Mouse (Mus musculus): Measurements from ENCODE around the gene Prpf4. TPM values are rescaled to one million over a fixed set of nuclear protein-coding genes. Genes with fewer than 3 reads are reported as not detected.

Gene Prpf4
- polyA plus RNA-seq, 1 experiment from 2014 or later: 38.6 TPM

GRCm38 (mm10) chr4:62372818-62373520 is 35.6 kb upstream of the Prpf4 start:
- Histone ChIP-seq H3K4me1 (0 out of 2 replicates have a peak, but pooled peaks cover 2% of the 10 kb centered on the region), H3K9me3 (replicated peaks) (no peaks in the 10 kb centered on the region), H3K27me3 (ENCODE audit: low read depth, poor library complexity, severe bottlenecking) (no peaks in the 10 kb centered on the region), H3K36me3 (no peaks in the 10 kb centered on the region), H3K4me3 (no peak overlapping the region), H3K27ac (no peak overlapping the region)
- no peak for DNase-seq (ENCODE audit: low spot score)
- WGBS: 88% methylated on average over 9 of the region's 9 CpGs

GRCm38 (mm10) chr4:62373668-62374067 is 34.9 kb upstream of the Prpf4 start:
- no peak overlapping the region for H3K4me3 ChIP-seq
- H3K27ac ChIP-seq: no peak overlapping the region
- WGBS: 82% methylated on average over 7 of the region's 7 CpGs
- H3K36me3 ChIP-seq: no peaks in the 10 kb centered on the region
- no peaks in the 10 kb centered on the region for H3K27me3 ChIP-seq (ENCODE audit: low read depth, poor library complexity, severe bottlenecking)
- DNase-seq (ENCODE audit: low spot score): no peak
- H3K9me3 ChIP-seq (replicated peaks): no peaks in the 10 kb centered on the region
- 0 out of 2 replicates have a peak, but pooled peaks cover 2% of the 10 kb centered on the region for H3K4me1 ChIP-seq

- WGBS: 87% methylated on average over 4 of the region's 4 CpGs
- H3K4me3 ChIP-seq: no peak overlapping the region
- no peak overlapping the region for H3K27ac ChIP-seq
- no peaks in the 10 kb centered on the region for H3K9me3 ChIP-seq (replicated peaks)
- H3K36me3 ChIP-seq: no peaks in the 10 kb centered on the region
- H3K27me3 ChIP-seq (ENCODE audit: low read depth, poor library complexity, severe bottlenecking): no peaks in the 10 kb centered on the region
- no peak for DNase-seq (ENCODE audit: low spot score)
- 0 out of 2 replicates have a peak, but pooled peaks cover 2% of the 10 kb centered on the region for H3K4me1 ChIP-seq
Observed at GRCm38 (mm10) chr4:62374342-62374741, 34.3 kb upstream of the Prpf4 start.

- no peak overlapping the region for H3K27ac ChIP-seq
- no peaks in the 10 kb centered on the region for H3K27me3 ChIP-seq (ENCODE audit: low read depth, poor library complexity, severe bottlenecking)
- H3K4me3 ChIP-seq: no peak overlapping the region
- DNase-seq (ENCODE audit: low spot score): no peak
- no peaks in the 10 kb centered on the region for H3K9me3 ChIP-seq (replicated peaks)
- H3K36me3 ChIP-seq: no peaks in the 10 kb centered on the region
- 91% methylated on average over 2 of the region's 2 CpGs for WGBS
- H3K4me1 ChIP-seq: 0 out of 2 replicates have a peak, but pooled peaks cover 2% of the 10 kb centered on the region
Observed at GRCm38 (mm10) chr4:62376123-62376522, 32.5 kb upstream of the Prpf4 start.

- no peaks in the 10 kb centered on the region for H3K4me1 ChIP-seq
- DNase-seq (ENCODE audit: low spot score): no peak
- no peaks in the 10 kb centered on the region for H3K27me3 ChIP-seq (ENCODE audit: low read depth, poor library complexity, severe bottlenecking)
- peaks cover 3% of the 10 kb centered on the region; the same call in 1 of the 2 replicates for H3K36me3 ChIP-seq
- no peak overlapping the region for H3K27ac ChIP-seq
- H3K4me3 ChIP-seq: no peak overlapping the region
- WGBS: 87% methylated on average over 9 of the region's 9 CpGs
- H3K9me3 ChIP-seq (replicated peaks): no peaks in the 10 kb centered on the region
Observed at GRCm38 (mm10) chr4:62379724-62380381, 28.7 kb upstream of the Prpf4 start.

GRCm38 (mm10) chr4:62383207-62383606 is 25.4 kb upstream of the Prpf4 start:
- no peak for DNase-seq (ENCODE audit: low spot score)
- no peaks in the 10 kb centered on the region for H3K27me3 ChIP-seq (ENCODE audit: low read depth, poor library complexity, severe bottlenecking)
- H3K27ac ChIP-seq: no peak overlapping the region
- H3K36me3 ChIP-seq: peaks cover 30% of the 10 kb centered on the region
- 92% methylated on average over 6 of the region's 6 CpGs for WGBS
- no peaks in the 10 kb centered on the region for H3K9me3 ChIP-seq (replicated peaks)
- H3K4me3 ChIP-seq: no peak overlapping the region
- no peaks in the 10 kb centered on the region for H3K4me1 ChIP-seq

- no peak overlapping the region for H3K27ac ChIP-seq
- no peak overlapping the region for H3K4me3 ChIP-seq
- no peaks in the 10 kb centered on the region for H3K27me3 ChIP-seq (ENCODE audit: low read depth, poor library complexity, severe bottlenecking)
- 84% methylated on average over 7 of the region's 7 CpGs for WGBS
- peaks cover 35% of the 10 kb centered on the region for H3K36me3 ChIP-seq
- no peak for DNase-seq (ENCODE audit: low spot score)
- no peaks in the 10 kb centered on the region for H3K4me1 ChIP-seq
- H3K9me3 ChIP-seq (replicated peaks): no peaks in the 10 kb centered on the region
Observed at GRCm38 (mm10) chr4:62383752-62384151, 24.8 kb upstream of the Prpf4 start.

- Histone ChIP-seq H3K4me3 (no peak overlapping the region), H3K27me3 (ENCODE audit: low read depth, poor library complexity, severe bottlenecking) (no peaks in the 10 kb centered on the region), H3K27ac (no peak overlapping the region), H3K9me3 (replicated peaks) (no peaks in the 10 kb centered on the region), H3K4me1 (no peaks in the 10 kb centered on the region), H3K36me3 (peaks cover 39% of the 10 kb centered on the region)
- WGBS: 89% methylated on average over 1 of the region's 1 CpGs
- DNase-seq (ENCODE audit: low spot score): no peak
Observed at GRCm38 (mm10) chr4:62384159-62384558, 24.4 kb upstream of the Prpf4 start.

- DNase-seq (ENCODE audit: low spot score): no peak
- no peaks in the 10 kb centered on the region for H3K27me3 ChIP-seq (ENCODE audit: low read depth, poor library complexity, severe bottlenecking)
- no peak overlapping the region for H3K27ac ChIP-seq
- peaks cover 52% of the 10 kb centered on the region for H3K36me3 ChIP-seq
- no peak overlapping the region for H3K4me3 ChIP-seq
- 93% methylated on average over 7 of the region's 7 CpGs for WGBS
- no peaks in the 10 kb centered on the region for H3K9me3 ChIP-seq (replicated peaks)
- H3K4me1 ChIP-seq: no peaks in the 10 kb centered on the region
Observed at GRCm38 (mm10) chr4:62385439-62385838, 23.2 kb upstream of the Prpf4 start.

GRCm38 (mm10) chr4:62389592-62390512 is 18.7 kb upstream of the Prpf4 start:
- Histone ChIP-seq H3K4me1 (no peaks in the 10 kb centered on the region), H3K27ac (no peak overlapping the region), H3K9me3 (replicated peaks) (no peaks in the 10 kb centered on the region), H3K36me3 (peaks cover 85% of the 10 kb centered on the region), H3K27me3 (ENCODE audit: low read depth, poor library complexity, severe bottlenecking) (no peaks in the 10 kb centered on the region), H3K4me3 (no peak overlapping the region)
- 90% methylated on average over 5 of the region's 5 CpGs for WGBS
- DNase-seq (ENCODE audit: low spot score): no peak

- Histone ChIP-seq H3K36me3 (peaks cover 91% of the 10 kb centered on the region), H3K27me3 (ENCODE audit: low read depth, poor library complexity, severe bottlenecking) (no peaks in the 10 kb centered on the region), H3K4me3 (no peak overlapping the region), H3K27ac (no peak overlapping the region), H3K9me3 (replicated peaks) (no peaks in the 10 kb centered on the region), H3K4me1 (no peaks in the 10 kb centered on the region)
- 89% methylated on average over 7 of the region's 7 CpGs for WGBS
- no peak for DNase-seq (ENCODE audit: low spot score)
Observed at GRCm38 (mm10) chr4:62391892-62392291, 16.7 kb upstream of the Prpf4 start.

- Histone ChIP-seq H3K27ac (no peak overlapping the region), H3K9me3 (replicated peaks) (no peaks in the 10 kb centered on the region), H3K4me3 (no peak overlapping the region), H3K27me3 (ENCODE audit: low read depth, poor library complexity, severe bottlenecking) (no peaks in the 10 kb centered on the region), H3K36me3 (peaks cover 91% of the 10 kb centered on the region), H3K4me1 (no peaks in the 10 kb centered on the region)
- DNase-seq (ENCODE audit: low spot score): no peak
- WGBS: 78% methylated on average over 6 of the region's 6 CpGs
Observed at GRCm38 (mm10) chr4:62393459-62393858, 15.1 kb upstream of the Prpf4 start.

- WGBS: 91% methylated on average over 1 of the region's 1 CpGs
- H3K27ac ChIP-seq: no peak overlapping the region
- no peaks in the 10 kb centered on the region for H3K4me1 ChIP-seq
- H3K4me3 ChIP-seq: no peak overlapping the region
- H3K9me3 ChIP-seq (replicated peaks): no peaks in the 10 kb centered on the region
- no peak for DNase-seq (ENCODE audit: low spot score)
- H3K27me3 ChIP-seq (ENCODE audit: low read depth, poor library complexity, severe bottlenecking): no peaks in the 10 kb centered on the region
- peaks cover 91% of the 10 kb centered on the region for H3K36me3 ChIP-seq
Observed at GRCm38 (mm10) chr4:62395806-62396205, 12.8 kb upstream of the Prpf4 start.

All from limb, embryonic 10.5 days (tissue).